Mouse (Mus musculus) heart, adult 2 months (tissue): ENCODE data around the gene Rps6kb2.

Experiments
- CTCF ChIP-seq: fragments of 200-600 bp; IDR thresholded peaks from 2 replicates; pipeline ENCODE4 v1.8.1; 2022; ENCODE audit warnings: antibody characterized with exemption, mild to moderate bottlenecking, moderate library complexity
- EP300 ChIP-seq: fragments of 200-500 bp; IDR thresholded peaks from 2 replicates; pipeline ENCODE4 v1.6.1; 2011; ENCODE audit warnings: low read depth, low read length, control low read depth; ENCODE audit not compliant: insufficient read depth
- POLR2A ChIP-seq: fragments of 200-500 bp; IDR thresholded peaks from 2 replicates; pipeline ENCODE4 v1.6.1; 2011; ENCODE audit warnings: mild to moderate bottlenecking, low read depth, low read length, control low read depth; ENCODE audit not compliant: insufficient read depth

GRCm38 (mm10) chr19:4162646-4163542 is at the start of gene Rps6kb2:
- peak; percentile 83 for TF ChIP-seq POLR2A
- peak; percentile 88; the same call in 1 of the 2 replicates for TF ChIP-seq EP300
- TF ChIP-seq CTCF = no peak
